9 mouse cellular contexts compared by ENCODE assay signal in the genomic region with DNA sequence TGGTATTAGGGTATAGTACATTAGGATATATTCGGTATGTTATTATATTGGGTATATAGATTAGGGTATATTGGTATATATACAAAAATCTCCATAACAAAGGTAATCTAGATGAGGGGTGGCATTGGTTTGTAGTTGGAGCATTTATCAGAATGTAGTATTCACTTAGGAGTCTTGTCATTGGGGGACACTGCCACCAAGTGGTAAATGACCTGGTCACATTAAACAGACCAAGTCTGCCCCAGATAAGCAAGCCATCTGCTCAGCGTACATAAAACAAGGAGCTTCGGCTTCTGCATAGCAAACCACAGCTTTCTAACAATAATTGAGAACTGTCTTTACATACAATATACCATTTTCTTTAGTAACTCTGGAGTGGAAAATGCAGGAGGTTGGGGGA.
A peak's percentile ranks its signal among the peaks of the same experiment; 100 is the strongest.
DNase-seq lines count a peak whose midpoint lies in the region; ATAC-seq and TF ChIP-seq lines count a peak whose summit lies in the region.
"Had no signal": no experiment of that assay in that cellular context is flagged by ENCODE, and none has a peak within 500 bp of the region (broad histone marks: within the 10 kb centered on the region; RNA-seq: fewer than 3 reads in every experiment).

No protein-coding gene starts in this region.

- no peak overlapping the region for H3K4me2 ChIP-seq in forebrain, postnatal 0 days (ENCODE audit: low read depth)
- no peak overlapping the region for H3K4me2 ChIP-seq in forebrain, embryonic 13.5 days
- H3K4me2 ChIP-seq in lung, postnatal 0 days (replicated peaks; ENCODE audit: low read depth, low read length), result no peak overlapping the region
- H3K4me2 ChIP-seq in forebrain, embryonic 15.5 days (replicated peaks), result no peak overlapping the region
- H3K4me2 ChIP-seq: embryonic facial prominence, embryonic 12.5 days had no signal

- no peak overlapping the region for H3K4me3 ChIP-seq in forebrain, postnatal 0 days (ENCODE audit: low read depth, low read length)
- no peak overlapping the region for H3K4me3 ChIP-seq in forebrain, embryonic 13.5 days
- H3K4me3 ChIP-seq in lung, postnatal 0 days (ENCODE audit: low read depth, low read length), result no peak overlapping the region
- no peak overlapping the region for H3K4me3 ChIP-seq in lung, adult 2 months (replicated peaks; ENCODE audit: extremely low read depth, low read depth, low read length)
- no peak overlapping the region for H3K4me3 ChIP-seq in forebrain, embryonic 15.5 days
- H3K4me3 ChIP-seq: embryonic facial prominence, embryonic 12.5 days had no signal

- DNase-seq in forebrain, postnatal 0 days, result peak; percentile 45
- peak; percentile 60 for DNase-seq in lung, postnatal 0 days (ENCODE audit: low spot score)
- DNase-seq in lung, adult 2 months, result no peak
- peak; percentile 40 for DNase-seq in cerebellum, adult 9-11 months
- peak; percentile 66 for DNase-seq in left cerebral cortex, postnatal 4 days
- DNase-seq in testis, postnatal 10 days (ENCODE audit: low spot score), result no peak

- H3K27me3 ChIP-seq in forebrain, postnatal 0 days (ENCODE audit: insufficient read depth, low read length), result no peaks in the 10 kb centered on the region
- no peaks in the 10 kb centered on the region for H3K27me3 ChIP-seq in forebrain, embryonic 13.5 days
- no peaks in the 10 kb centered on the region for H3K27me3 ChIP-seq in lung, postnatal 0 days (replicated peaks; ENCODE audit: insufficient read depth, low read length)
- no peaks in the 10 kb centered on the region for H3K27me3 ChIP-seq in forebrain, embryonic 15.5 days
- H3K27me3 ChIP-seq: embryonic facial prominence, embryonic 12.5 days had no signal

- H3K4me1 ChIP-seq in forebrain, postnatal 0 days (ENCODE audit: insufficient read depth), result no peaks in the 10 kb centered on the region
- no peaks in the 10 kb centered on the region for H3K4me1 ChIP-seq in forebrain, embryonic 13.5 days
- H3K4me1 ChIP-seq in lung, postnatal 0 days (ENCODE audit: insufficient read depth, low read depth, low read length), result 0 out of 2 replicates have a peak, but pooled peaks cover 4% of the 10 kb centered on the region
- H3K4me1 ChIP-seq in lung, adult 2 months (ENCODE audit: control insufficient read depth, insufficient read depth, low read length), result peaks cover 2% of the 10 kb centered on the region; the same call in 1 of the 2 replicates
- no peaks in the 10 kb centered on the region for H3K4me1 ChIP-seq in forebrain, embryonic 15.5 days
- H3K4me1 ChIP-seq: embryonic facial prominence, embryonic 12.5 days had no signal

- peak; percentile 60 for TF ChIP-seq CTCF in forebrain, postnatal 0 days (IDR thresholded peaks at IDR 0.05; ENCODE audit: low read depth)
- peak; percentile 68 for TF ChIP-seq CTCF in lung, postnatal 0 days (IDR thresholded peaks at IDR 0.05)
- TF ChIP-seq CTCF in lung, adult 2 months (IDR thresholded peaks at IDR 0.05; ENCODE audit: insufficient read depth, low read length), result no peak

- ATAC-seq in forebrain, postnatal 0 days, result no peak
- no peak for ATAC-seq in forebrain, embryonic 13.5 days
- ATAC-seq in lung, postnatal 0 days, result no peak
- no peak for ATAC-seq in forebrain, embryonic 15.5 days (replicated peaks)

- TF ChIP-seq POLR2A in lung, adult 2 months (IDR thresholded peaks at IDR 0.05; ENCODE audit: borderline replicate concordance, extremely low read depth, low read depth, low read length), result no peak

- no peak overlapping the region for H3K27ac ChIP-seq in forebrain, postnatal 0 days (ENCODE audit: low read depth, low read length)
- H3K27ac ChIP-seq in forebrain, embryonic 13.5 days, result no peak overlapping the region
- no peak overlapping the region for H3K27ac ChIP-seq in lung, postnatal 0 days (ENCODE audit: low read length)
- H3K27ac ChIP-seq in forebrain, embryonic 15.5 days (replicated peaks), result no peak overlapping the region
- H3K27ac ChIP-seq: embryonic facial prominence, embryonic 12.5 days had no signal

- intact Hi-C loops in left cerebral cortex, postnatal 4 days (cut with DNase I), result no loop called here

- no peak overlapping the region for H3K9ac ChIP-seq in forebrain, postnatal 0 days
- no peak overlapping the region for H3K9ac ChIP-seq in forebrain, embryonic 13.5 days
- H3K9ac ChIP-seq in lung, postnatal 0 days (replicated peaks; ENCODE audit: low read depth), result no peak overlapping the region
- H3K9ac ChIP-seq in forebrain, embryonic 15.5 days (replicated peaks), result no peak overlapping the region
- H3K9ac ChIP-seq: embryonic facial prominence, embryonic 12.5 days had no signal

- no peaks in the 10 kb centered on the region for H3K36me3 ChIP-seq in forebrain, postnatal 0 days (ENCODE audit: insufficient read depth)
- H3K36me3 ChIP-seq in forebrain, embryonic 13.5 days (ENCODE audit: poor library complexity, severe bottlenecking), result no peaks in the 10 kb centered on the region
- no peaks in the 10 kb centered on the region for H3K36me3 ChIP-seq in lung, postnatal 0 days (ENCODE audit: insufficient read depth, low read length)
- H3K36me3 ChIP-seq in forebrain, embryonic 15.5 days, result no peaks in the 10 kb centered on the region
- H3K36me3 ChIP-seq: embryonic facial prominence, embryonic 12.5 days had no signal

- TF ChIP-seq EP300 in lung, postnatal 0 days (IDR thresholded peaks at IDR 0.05), result no peak

- WGBS in forebrain, postnatal 0 days, result 77% methylated on average over 3 of the region's 3 CpGs
- WGBS in forebrain, embryonic 13.5 days, result 87% methylated on average over 3 of the region's 3 CpGs
- 59% methylated on average over 3 of the region's 3 CpGs for WGBS in lung, postnatal 0 days
- WGBS in lung, adult 2 months, result 66% methylated on average over 3 of the region's 3 CpGs
- 78% methylated on average over 3 of the region's 3 CpGs for WGBS in forebrain, embryonic 15.5 days

- no peaks in the 10 kb centered on the region for H3K9me3 ChIP-seq in forebrain, postnatal 0 days (ENCODE audit: low read length)
- H3K9me3 ChIP-seq in forebrain, embryonic 13.5 days (replicated peaks), result no peaks in the 10 kb centered on the region
- no peaks in the 10 kb centered on the region for H3K9me3 ChIP-seq in lung, postnatal 0 days (ENCODE audit: low read length)
- no peaks in the 10 kb centered on the region for H3K9me3 ChIP-seq in forebrain, embryonic 15.5 days
- H3K9me3 ChIP-seq: embryonic facial prominence, embryonic 12.5 days had no signal

Comparison
In these comparisons a context has a peak if more than half of its experiments do, and no peak if none do; other contexts are left out.
1. DNase-seq: peak in forebrain, postnatal 0 days (single experiment), lung, postnatal 0 days (single experiment), cerebellum, adult 9-11 months (single experiment) and left cerebral cortex, postnatal 4 days (single experiment); none in lung, adult 2 months (single experiment) and testis, postnatal 10 days (single experiment).